In genomic region chr13:93822001-93822400, GRCm38 (mm10) we compare ENCODE assay signal across 12 mouse cellular contexts. TPM values are rescaled to one million over a fixed set of nuclear protein-coding genes. Genes with fewer than 3 reads are reported as not detected.
DNase-seq lines count a peak whose midpoint lies in the region; ATAC-seq and TF ChIP-seq lines count a peak whose summit lies in the region.
"Had no signal": no experiment of that assay in that cellular context is flagged by ENCODE, and none has a peak within 500 bp of the region (broad histone marks: within the 10 kb centered on the region; RNA-seq: fewer than 3 reads in every experiment).

No protein-coding gene starts in this region.

- ATAC-seq in liver, postnatal 0 days, result peak; percentile 99

- no peaks in the 10 kb centered on the region for H3K36me3 ChIP-seq in liver, postnatal 0 days (replicated peaks; ENCODE audit: insufficient read depth, low read length)
- H3K36me3 ChIP-seq in limb, embryonic 10.5 days, result no peaks in the 10 kb centered on the region
- H3K36me3 ChIP-seq: liver, embryonic 15.5 days; midbrain, embryonic 12.5 days had no signal

- H3K4me1 ChIP-seq in liver, postnatal 0 days (ENCODE audit: insufficient read depth), result peaks cover 5% of the 10 kb centered on the region
- H3K4me1 ChIP-seq in limb, embryonic 10.5 days, result 0 out of 2 replicates have a peak, but pooled peaks cover 3% of the 10 kb centered on the region
- H3K4me1 ChIP-seq: liver, embryonic 15.5 days; midbrain, embryonic 12.5 days had no signal

- TF ChIP-seq CTCF in liver, postnatal 0 days (IDR thresholded peaks at IDR 0.05; ENCODE audit: low read depth), result no peak

- 46% methylated on average over 6 of the region's 6 CpGs for WGBS in liver, postnatal 0 days (ENCODE audit: insufficient replicate concordance)
- 77% methylated on average over 6 of the region's 6 CpGs for WGBS in limb, embryonic 10.5 days

- H3K4me3 ChIP-seq in liver, postnatal 0 days (ENCODE audit: low read depth, low read length), result no peak overlapping the region
- H3K4me3 ChIP-seq in limb, embryonic 10.5 days, result no peak overlapping the region
- H3K4me3 ChIP-seq: layer of hippocampus, adult 2 months; liver, embryonic 15.5 days; midbrain, embryonic 12.5 days had no signal

- no peak overlapping the region for H3K9ac ChIP-seq in liver, postnatal 0 days (replicated peaks)
- H3K9ac ChIP-seq: liver, embryonic 15.5 days; midbrain, embryonic 12.5 days had no signal

- no peaks in the 10 kb centered on the region for H3K9me3 ChIP-seq in liver, postnatal 0 days (ENCODE audit: low read length)
- no peaks in the 10 kb centered on the region for H3K9me3 ChIP-seq in limb, embryonic 10.5 days (replicated peaks)
- H3K9me3 ChIP-seq: liver, embryonic 15.5 days; midbrain, embryonic 12.5 days had no signal

- no peaks in the 10 kb centered on the region for H3K27me3 ChIP-seq in liver, postnatal 0 days (ENCODE audit: insufficient read depth, low read length)
- H3K27me3 ChIP-seq in limb, embryonic 10.5 days (ENCODE audit: low read depth, poor library complexity, severe bottlenecking), result no peaks in the 10 kb centered on the region
- H3K27me3 ChIP-seq: CH12.LX; liver, embryonic 15.5 days; midbrain, embryonic 12.5 days had no signal

- H3K4me2 ChIP-seq in liver, postnatal 0 days (ENCODE audit: low read depth, low read length), result peak overlapping the region; percentile 47
- H3K4me2 ChIP-seq: liver, embryonic 15.5 days; midbrain, embryonic 12.5 days had no signal

- H3K27ac ChIP-seq in liver, postnatal 0 days (ENCODE audit: low read depth), result peak overlapping the region; percentile 76; the same call in 1 of the 2 replicates
- H3K27ac ChIP-seq in limb, embryonic 10.5 days, result no peak overlapping the region
- H3K27ac ChIP-seq: layer of hippocampus, adult 2 months; liver, embryonic 15.5 days; midbrain, embryonic 12.5 days had no signal

- peak; percentile 42 for DNase-seq in liver, postnatal 0 days
- no peak for DNase-seq in liver
- peak; percentile 77 for DNase-seq in adrenal gland, postnatal 14 days
- DNase-seq in heart, postnatal 4 days, result peak; percentile 27
- DNase-seq in kidney, postnatal 36 days, result peak; percentile 55 to 63
- no peak for DNase-seq in layer of hippocampus, postnatal 14 days (ENCODE audit: low spot score in 2 of 2)
- DNase-seq in limb, embryonic 10.5 days (ENCODE audit: low spot score), result no peak
- DNase-seq: cerebellum, adult 11-12 months had no signal

- TF ChIP-seq EP300 in liver, postnatal 0 days (IDR thresholded peaks at IDR 0.05; ENCODE audit: low read depth), result no peak

RNA-seq across cellular contexts. Expression of gene Arsb, which starts 50.6 kb away (rescaled TPM):
- polyA plus RNA-seq in liver, postnatal 0 days (2015; fragmentation: Nextera tagmentation; extraction: Ambion mirVana), result 3.3 and 4.1 TPM in 2 replicates
- total RNA-seq in adrenal gland, postnatal 14 days (2021), result 32.8 and 36.1 TPM in 2 replicates
- total RNA-seq in heart, postnatal 4 days (2021), result 10 to 100 TPM; 10.1 to 11.7 TPM
- 100 to 1,000 TPM; 106 to 114 TPM for total RNA-seq in layer of hippocampus, postnatal 14 days (2021)
- polyA plus RNA-seq in limb, embryonic 10.5 days (2016; fragmentation: Nextera tagmentation; extraction: Ambion mirVana), result 5.3 and 7.2 TPM in 2 replicates

Comparison
In these comparisons a context has a peak if more than half of its experiments do, and no peak if none do; other contexts are left out.
1. DNase-seq: peak in liver, postnatal 0 days (single experiment), adrenal gland, postnatal 14 days (single experiment), heart, postnatal 4 days (single experiment) and kidney, postnatal 36 days (2 of 2); none in liver (single experiment), layer of hippocampus, postnatal 14 days (0 of 2) and limb, embryonic 10.5 days (single experiment).